Mouse (Mus musculus): ENCODE data around the gene Wbp1.

GRCm38 (mm10) chr6:83108762-83109668, 12.3 kb downstream of the Wbp1 start, which contains the start of gene Mrpl53:
- peak; percentile 11; the same call in 1 of the 2 replicates for TF ChIP-seq CTCF (IDR thresholded peaks at IDR 0.05; ENCODE audit: low read depth)
- no peak for TF ChIP-seq EP300 (optimal IDR thresholded peaks at IDR 0.05)
